Mouse (Mus musculus) kidney, adult 2 months (tissue): ENCODE measurements around the gene Gm10718.
"Not testable (repeated sequence)": the region's sequence is repeated elsewhere in the genome, so short reads cannot be mapped to it uniquely, and the experiment has no call there.

Source experiments
- CTCF ChIP-seq: fragments of 200-500 bp; conservative IDR thresholded peaks from 2 replicates; pipeline ENCODE4 v1.5.1; 2011; ENCODE audit warnings: low read depth, mild to moderate bottlenecking, control low read depth, low read length, moderate library complexity, mixed read lengths; ENCODE audit not compliant: insufficient read depth, insufficient read length
- POLR2A ChIP-seq: fragments of 200-500 bp; IDR thresholded peaks from one replicate; pipeline ENCODE4 v1.6.1; 2011; ENCODE audit warnings: low read depth, low read length, control low read depth

GRCm38 (mm10) chr9:3019835-3020727 lies 3.3 kb upstream of the Gm10718 start:
- not testable (repeated sequence) for TF ChIP-seq POLR2A, CTCF
